Mouse (Mus musculus) cerebellum, adult 2 months (tissue): ENCODE results near the gene Emc8.

Experiments used
- CTCF ChIP-seq: fragments of 200-500 bp; IDR thresholded peaks from 2 replicates; pipeline ENCODE4 v1.5.1; 2011; ENCODE audit warnings: low read depth, mild to moderate bottlenecking, control low read depth, low read length, moderate library complexity, borderline replicate concordance; ENCODE audit not compliant: insufficient read depth
- POLR2A ChIP-seq: fragments of 200-500 bp; IDR thresholded peaks from 2 replicates; pipeline ENCODE4 v1.6.1; 2011; ENCODE audit warnings: low read length, control low read depth, borderline replicate concordance; ENCODE audit not compliant: insufficient read depth

DNA sequence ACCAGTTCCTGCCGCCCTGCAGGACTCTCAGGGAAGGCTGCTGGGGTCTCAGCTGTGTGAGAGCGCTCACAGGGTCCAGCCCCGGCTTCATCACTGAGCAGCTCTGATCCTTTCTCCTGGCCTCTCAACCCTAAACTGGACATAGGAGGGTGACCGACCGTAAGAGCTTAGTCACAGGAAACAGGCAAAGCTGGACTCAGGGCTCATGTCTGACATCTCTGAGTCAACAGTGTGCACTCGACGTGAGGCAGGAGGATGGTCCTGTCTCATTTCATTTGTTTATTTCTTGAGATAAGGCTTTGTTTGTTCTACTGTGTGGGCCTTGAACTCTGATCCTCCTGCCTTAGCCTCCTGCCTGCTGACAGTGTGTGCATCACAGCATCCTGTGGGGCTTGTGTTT lies 47.9 kb downstream of the Emc8 start:
- TF ChIP-seq POLR2A = no peak
- no peak for TF ChIP-seq CTCF
